Mouse (Mus musculus) CD4-positive, CD25-positive, alpha-beta regulatory T cell, adult 9 weeks (primary cell): Measurements from ENCODE around the gene Wiz. TPM values are rescaled to one million over a fixed set of nuclear protein-coding genes. Genes with fewer than 3 reads are reported as not detected.

ENCODE experiments used
- polyA plus RNA-seq: library from polyadenylated mRNA; unstranded; fragments of 100-300 nt; shearing (Covaris generic); gene quantifications from one replicate; pipeline ENCODE4 v1.2.1, GENCODE M21; 2017

The Wiz gene
- 19.5 TPM for polyA plus RNA-seq

DNA sequence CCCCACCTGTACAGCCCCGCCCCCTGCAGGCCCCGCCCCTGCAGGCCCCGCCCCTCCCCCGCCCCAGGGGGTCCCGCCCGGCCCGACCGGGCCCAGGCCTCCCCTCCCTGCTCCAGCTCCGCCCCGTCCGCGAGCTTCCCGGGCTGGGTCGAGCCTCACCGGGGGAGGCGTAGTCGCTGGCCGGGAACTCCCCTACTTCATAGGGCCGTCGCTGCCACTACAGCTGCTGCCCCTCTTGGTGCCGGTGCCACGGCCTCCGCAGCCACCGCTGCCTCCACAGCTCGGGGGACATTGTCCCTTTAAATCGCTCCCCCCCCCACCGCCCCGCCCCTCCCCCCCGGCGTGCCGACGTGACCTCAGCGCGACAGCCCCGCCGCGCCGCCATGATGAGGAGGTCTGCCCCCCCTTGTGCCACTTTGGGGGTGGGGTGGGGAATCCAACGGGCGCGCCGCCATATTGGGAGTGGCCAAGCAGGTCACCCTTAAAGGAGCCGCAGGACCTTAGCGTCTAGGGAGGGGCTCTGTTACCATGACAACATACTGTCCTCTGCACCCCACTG lies at the start of gene Wiz:
TSS of gene Wiz (minus strand) at position 339 of the 559 bp plus-strand sequence.

DNA sequence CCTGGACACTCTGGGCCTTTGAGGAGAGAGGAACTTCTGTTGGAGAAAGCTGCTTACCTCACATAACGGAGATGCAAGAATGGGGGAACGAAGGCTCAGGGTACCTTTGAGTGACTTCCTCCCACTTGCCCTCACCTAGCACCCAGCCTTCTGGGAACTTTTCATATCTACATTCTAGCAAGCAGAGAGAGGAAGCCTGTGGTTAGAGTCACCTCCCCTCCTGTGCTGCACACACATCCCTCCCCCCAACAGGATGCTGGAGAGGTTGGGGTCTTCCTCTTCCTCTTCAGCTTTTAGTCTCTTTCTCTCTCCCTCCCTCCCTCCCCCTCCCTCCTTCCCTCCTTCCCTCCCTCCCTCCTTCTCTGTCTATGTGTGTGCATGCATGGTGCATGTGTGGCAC lies 34.8 kb upstream of the Wiz start, which contains the start of gene Pglyrp2:
TSS of gene Pglyrp2 (minus strand) at position 134 of the 400 bp plus-strand sequence.

DNA sequence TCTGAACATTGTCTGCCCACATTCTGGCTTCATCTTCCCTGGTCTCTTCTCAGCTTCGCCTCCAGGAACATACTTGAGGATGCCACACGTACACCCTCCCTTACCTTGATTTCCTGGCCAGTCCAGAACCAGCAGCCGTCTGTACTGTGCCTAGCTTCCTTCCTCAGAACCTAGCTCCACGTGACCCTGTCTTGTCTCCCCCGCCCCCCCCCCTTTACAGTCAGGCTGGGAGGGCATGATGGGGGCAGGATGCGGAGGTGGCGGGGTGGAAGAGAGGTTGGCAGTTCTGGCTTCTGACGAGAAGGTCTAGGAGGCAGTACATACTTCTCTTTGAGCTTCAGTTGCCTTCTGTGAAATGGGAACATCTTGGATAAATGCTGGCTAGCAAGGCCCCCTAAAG lies 14.2 kb upstream of the Wiz start, which contains the start of gene Rasal3:
TSS of gene Rasal3 (minus strand) at position 167 of the 400 bp plus-strand sequence.

DNA sequence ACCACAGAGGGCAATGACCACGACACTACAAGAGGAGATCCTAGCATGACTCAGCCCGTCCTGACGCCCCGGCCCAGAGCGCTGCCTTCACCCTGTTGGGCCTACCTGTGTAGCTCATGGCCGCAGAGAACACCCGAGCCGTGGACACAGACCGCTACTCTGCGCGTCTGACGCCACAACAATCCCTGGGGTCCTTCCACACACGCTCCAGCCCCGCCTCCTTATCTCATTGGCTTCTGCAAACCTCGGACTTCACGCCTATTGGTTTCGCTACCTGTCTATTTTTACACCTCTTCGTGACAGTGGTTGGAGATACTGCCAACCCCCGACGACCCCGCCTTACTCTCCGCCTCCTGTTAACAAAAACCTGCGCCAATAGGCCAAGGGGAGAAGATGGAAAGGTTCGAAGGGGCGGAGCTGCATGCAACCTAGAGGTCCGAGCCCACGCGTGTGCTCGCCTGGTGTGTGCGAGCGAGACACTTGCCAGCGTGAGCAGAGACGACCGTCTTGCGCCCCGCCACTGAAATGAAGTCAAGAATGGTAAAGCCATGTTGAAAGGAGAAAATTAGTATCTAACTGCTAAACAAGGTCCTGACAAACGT lies 38.8 kb downstream of the Wiz start, which contains the start of gene Akap8l:
TSS of gene Akap8l (minus strand) at position 226 of the 602 bp plus-strand sequence.

DNA sequence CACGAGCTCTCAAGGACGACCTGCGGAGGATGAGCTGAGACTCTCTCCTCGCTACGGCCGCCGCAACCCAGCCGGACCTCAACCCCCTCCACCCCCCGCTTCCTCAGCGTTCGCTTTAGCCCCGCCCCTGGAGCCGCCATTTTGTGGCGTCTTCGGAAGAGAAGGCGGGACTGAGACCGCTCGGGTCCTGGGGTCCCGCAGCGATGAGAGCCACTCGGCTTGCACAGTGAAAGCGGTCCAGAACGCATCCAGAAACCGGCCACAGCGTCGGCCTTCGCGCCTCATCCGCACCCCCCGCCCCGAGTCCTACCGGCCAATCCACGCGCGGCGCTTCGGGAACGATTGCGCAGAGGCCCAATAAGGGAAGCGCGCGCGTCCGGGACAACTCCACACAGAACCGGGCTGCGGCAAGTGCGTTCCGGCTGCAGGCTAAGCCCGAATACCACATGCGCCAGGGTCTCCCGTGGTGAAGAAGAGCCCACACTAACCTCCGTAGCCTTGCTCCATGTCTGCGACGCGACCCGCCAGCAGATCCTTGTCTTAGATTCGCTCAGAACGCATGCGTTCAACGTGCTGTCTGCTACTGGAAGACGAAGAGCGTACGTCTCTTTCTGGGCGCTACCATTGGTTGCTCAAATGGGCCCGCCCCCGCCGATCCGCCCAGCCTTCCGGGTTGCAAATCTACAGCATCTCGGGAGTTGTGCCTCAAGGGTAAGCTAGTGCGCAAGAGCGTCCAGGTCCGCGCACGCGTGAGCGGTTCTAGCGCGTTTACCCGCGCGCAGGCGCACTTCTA lies 68.4 kb downstream of the Wiz start, which contains the start of gene Akap8:
TSS of gene Akap8 (minus strand) at position 642 of the 793 bp plus-strand sequence.

Other genes with a start within 250 kb of the Wiz start
- not detected for gene Notch3, start 222.6 kb downstream of the Wiz start, polyA plus RNA-seq
- not detected for gene Ephx3, start 199.9 kb downstream of the Wiz start, polyA plus RNA-seq
- gene Brd4, start 104.7 kb downstream of the Wiz start, polyA plus RNA-seq, result 46.7 TPM
- 296 TPM for gene Akap8, start 68.2 kb downstream of the Wiz start, polyA plus RNA-seq
- 263 TPM for gene Akap8l, start 38.8 kb downstream of the Wiz start, polyA plus RNA-seq
- 83.5 TPM for gene Rasal3, start 14.1 kb upstream of the Wiz start, polyA plus RNA-seq
- gene Pglyrp2, start 34.7 kb upstream of the Wiz start, polyA plus RNA-seq, result 88.1 TPM
- gene Cyp4f39, start 63.3 kb upstream of the Wiz start, polyA plus RNA-seq, result 0.74 TPM
- gene Cyp4f17, start 116.6 kb upstream of the Wiz start, polyA plus RNA-seq, result 5.0 TPM
- gene Cyp4f16, start 147.1 kb upstream of the Wiz start, polyA plus RNA-seq, result 14.6 TPM
- gene Cyp4f37, start 231.9 kb upstream of the Wiz start, polyA plus RNA-seq, result not detected